Mouse (Mus musculus): ENCODE results near the gene Pradc1. TPM values are rescaled to one million over a fixed set of nuclear protein-coding genes. Genes with fewer than 3 reads are reported as not detected.

Pradc1 gene
- polyA plus RNA-seq, 1 experiment from 2014 or later: 26.7 TPM

GRCm38 (mm10) chr6:85445286-85445685 is 6.5 kb downstream of the Pradc1 start:
- H3K9ac ChIP-seq (ENCODE audit: low read length): no peak overlapping the region
- H3K4me1 ChIP-seq (replicated peaks; ENCODE audit: control insufficient read depth, insufficient read depth, low read length): no peaks in the 10 kb centered on the region
- no peak overlapping the region for H3K27ac ChIP-seq (ENCODE audit: low read depth)
- ATAC-seq (replicated peaks; ENCODE audit: low FRiP score, low TSS enrichment, low read depth) (no peak), DNase-seq (ENCODE audit: low spot score) (no peak)
- H3K4me3 ChIP-seq (ENCODE audit: low read depth, low read length): no peak overlapping the region
- H3K4me2 ChIP-seq (ENCODE audit: low read length): no peak overlapping the region
- no peaks in the 10 kb centered on the region for H3K9me3 ChIP-seq (ENCODE audit: control insufficient read depth, low read length)
- peaks cover 57% of the 10 kb centered on the region for H3K36me3 ChIP-seq (ENCODE audit: control insufficient read depth, insufficient read depth, low read length)
- WGBS: 83% methylated on average over 5 of the region's 5 CpGs
- H3K27me3 ChIP-seq (replicated peaks; ENCODE audit: control insufficient read depth, insufficient read depth, low read length): no peaks in the 10 kb centered on the region

GRCm38 (mm10) chr6:85444266-85444965 is 7.4 kb downstream of the Pradc1 start:
- Histone ChIP-seq H3K4me3 (ENCODE audit: low read depth, low read length) (no peak overlapping the region), H3K36me3 (ENCODE audit: control insufficient read depth, insufficient read depth, low read length) (peaks cover 64% of the 10 kb centered on the region), H3K27me3 (replicated peaks; ENCODE audit: control insufficient read depth, insufficient read depth, low read length) (no peaks in the 10 kb centered on the region), H3K9me3 (ENCODE audit: control insufficient read depth, low read length) (no peaks in the 10 kb centered on the region), H3K27ac (ENCODE audit: low read depth) (no peak overlapping the region), H3K4me2 (ENCODE audit: low read length) (no peak overlapping the region), H3K9ac (ENCODE audit: low read length) (no peak overlapping the region), H3K4me1 (replicated peaks; ENCODE audit: control insufficient read depth, insufficient read depth, low read length) (no peaks in the 10 kb centered on the region)
- ATAC-seq (replicated peaks; ENCODE audit: low FRiP score, low TSS enrichment, low read depth) (no peak), DNase-seq (ENCODE audit: low spot score) (no peak)
- WGBS: 83% methylated on average over 8 of the region's 8 CpGs

GRCm38 (mm10) chr6:85443488-85444233 is 8.1 kb downstream of the Pradc1 start:
- DNase-seq (ENCODE audit: low spot score) (no peak), ATAC-seq (replicated peaks; ENCODE audit: low FRiP score, low TSS enrichment, low read depth) (no peak)
- Histone ChIP-seq H3K36me3 (ENCODE audit: control insufficient read depth, insufficient read depth, low read length) (peaks cover 71% of the 10 kb centered on the region), H3K4me3 (ENCODE audit: low read depth, low read length) (no peak overlapping the region), H3K9me3 (ENCODE audit: control insufficient read depth, low read length) (no peaks in the 10 kb centered on the region), H3K27me3 (replicated peaks; ENCODE audit: control insufficient read depth, insufficient read depth, low read length) (no peaks in the 10 kb centered on the region), H3K4me2 (ENCODE audit: low read length) (no peak overlapping the region), H3K4me1 (replicated peaks; ENCODE audit: control insufficient read depth, insufficient read depth, low read length) (no peaks in the 10 kb centered on the region), H3K27ac (ENCODE audit: low read depth) (no peak overlapping the region), H3K9ac (ENCODE audit: low read length) (no peak overlapping the region)
- 68% methylated on average over 3 of the region's 3 CpGs for WGBS

- peaks cover 73% of the 10 kb centered on the region for H3K36me3 ChIP-seq (ENCODE audit: control insufficient read depth, insufficient read depth, low read length)
- H3K4me2 ChIP-seq (ENCODE audit: low read length): no peak overlapping the region
- no peaks in the 10 kb centered on the region for H3K27me3 ChIP-seq (replicated peaks; ENCODE audit: control insufficient read depth, insufficient read depth, low read length)
- H3K4me1 ChIP-seq (replicated peaks; ENCODE audit: control insufficient read depth, insufficient read depth, low read length): no peaks in the 10 kb centered on the region
- no peak overlapping the region for H3K4me3 ChIP-seq (ENCODE audit: low read depth, low read length)
- 85% methylated on average over 4 of the region's 4 CpGs for WGBS
- ATAC-seq (replicated peaks; ENCODE audit: low FRiP score, low TSS enrichment, low read depth): no peak
- no peaks in the 10 kb centered on the region for H3K9me3 ChIP-seq (ENCODE audit: control insufficient read depth, low read length)
- no peak overlapping the region for H3K9ac ChIP-seq (ENCODE audit: low read length)
- DNase-seq (ENCODE audit: low spot score): no peak
- no peak overlapping the region for H3K27ac ChIP-seq (ENCODE audit: low read depth)
These were observed 10.6 kb downstream of the Pradc1 start for GRCm38 (mm10) chr6:85441142-85441541.

GRCm38 (mm10) chr6:85436631-85437030 is 15.1 kb downstream of the Pradc1 start:
- no peaks in the 10 kb centered on the region for H3K9me3 ChIP-seq (ENCODE audit: control insufficient read depth, low read length)
- DNase-seq (ENCODE audit: low spot score) (no peak), ATAC-seq (replicated peaks; ENCODE audit: low FRiP score, low TSS enrichment, low read depth) (no peak)
- H3K27ac ChIP-seq (ENCODE audit: low read depth): no peak overlapping the region
- no peak overlapping the region for H3K9ac ChIP-seq (ENCODE audit: low read length)
- no peak overlapping the region for H3K4me2 ChIP-seq (ENCODE audit: low read length)
- WGBS: 88% methylated on average over 5 of the region's 6 CpGs
- H3K4me3 ChIP-seq (ENCODE audit: low read depth, low read length): no peak overlapping the region
- H3K36me3 ChIP-seq (ENCODE audit: control insufficient read depth, insufficient read depth, low read length): peaks cover 33% of the 10 kb centered on the region
- H3K4me1 ChIP-seq (replicated peaks; ENCODE audit: control insufficient read depth, insufficient read depth, low read length): no peaks in the 10 kb centered on the region
- H3K27me3 ChIP-seq (replicated peaks; ENCODE audit: control insufficient read depth, insufficient read depth, low read length): no peaks in the 10 kb centered on the region

- ATAC-seq (replicated peaks; ENCODE audit: low FRiP score, low TSS enrichment, low read depth) (no peak), DNase-seq (ENCODE audit: low spot score) (no peak)
- no peaks in the 10 kb centered on the region for H3K9me3 ChIP-seq (ENCODE audit: control insufficient read depth, low read length)
- H3K4me1 ChIP-seq (replicated peaks; ENCODE audit: control insufficient read depth, insufficient read depth, low read length): no peaks in the 10 kb centered on the region
- 73% methylated on average over 1 of the region's 1 CpGs for WGBS
- no peak overlapping the region for H3K4me3 ChIP-seq (ENCODE audit: low read depth, low read length)
- no peaks in the 10 kb centered on the region for H3K27me3 ChIP-seq (replicated peaks; ENCODE audit: control insufficient read depth, insufficient read depth, low read length)
- H3K27ac ChIP-seq (ENCODE audit: low read depth): no peak overlapping the region
- H3K9ac ChIP-seq (ENCODE audit: low read length): no peak overlapping the region
- no peak overlapping the region for H3K4me2 ChIP-seq (ENCODE audit: low read length)
- peaks cover 29% of the 10 kb centered on the region for H3K36me3 ChIP-seq (ENCODE audit: control insufficient read depth, insufficient read depth, low read length)
These were observed 15.6 kb downstream of the Pradc1 start for GRCm38 (mm10) chr6:85436204-85436603.

- H3K9ac ChIP-seq (ENCODE audit: low read length): no peak overlapping the region
- 81% methylated on average over 5 of the region's 5 CpGs for WGBS
- no peak overlapping the region for H3K4me3 ChIP-seq (ENCODE audit: low read depth, low read length)
- DNase-seq (ENCODE audit: low spot score) (no peak), ATAC-seq (replicated peaks; ENCODE audit: low FRiP score, low TSS enrichment, low read depth) (no peak)
- H3K9me3 ChIP-seq (ENCODE audit: control insufficient read depth, low read length): no peaks in the 10 kb centered on the region
- H3K27ac ChIP-seq (ENCODE audit: low read depth): no peak overlapping the region
- H3K27me3 ChIP-seq (replicated peaks; ENCODE audit: control insufficient read depth, insufficient read depth, low read length): no peaks in the 10 kb centered on the region
- H3K36me3 ChIP-seq (ENCODE audit: control insufficient read depth, insufficient read depth, low read length): peaks cover 10% of the 10 kb centered on the region
- no peaks in the 10 kb centered on the region for H3K4me1 ChIP-seq (replicated peaks; ENCODE audit: control insufficient read depth, insufficient read depth, low read length)
- H3K4me2 ChIP-seq (ENCODE audit: low read length): no peak overlapping the region
These were observed 17.9 kb downstream of the Pradc1 start for GRCm38 (mm10) chr6:85433865-85434264.

GRCm38 (mm10) chr6:85431842-85432431 is 19.8 kb downstream of the Pradc1 start, which contains the start of gene Smyd5:
TSS of gene Smyd5 (plus strand) at chr6:85431989.
- H3K4me1 ChIP-seq (replicated peaks; ENCODE audit: control insufficient read depth, insufficient read depth, low read length): no peaks in the 10 kb centered on the region
- peak within 1 kb of the TSS; percentile 84 for H3K9ac ChIP-seq (ENCODE audit: low read length)
- peak within 1 kb of the TSS; percentile 86 for H3K4me2 ChIP-seq (ENCODE audit: low read length)
- H3K4me3 ChIP-seq (ENCODE audit: low read depth, low read length): peak within 1 kb of the TSS; percentile 96
- no peaks in the 10 kb centered on the region for H3K36me3 ChIP-seq (ENCODE audit: control insufficient read depth, insufficient read depth, low read length)
- no peaks in the 10 kb centered on the region for H3K9me3 ChIP-seq (ENCODE audit: control insufficient read depth, low read length)
- 0 out of 2 replicates have a peak within 1 kb of the TSS, but pooled peaks have one; percentile 33 for H3K27ac ChIP-seq (ENCODE audit: low read depth)
- peak; percentile 87 for ATAC-seq (replicated peaks; ENCODE audit: low FRiP score, low TSS enrichment, low read depth)
- H3K27me3 ChIP-seq (replicated peaks; ENCODE audit: control insufficient read depth, insufficient read depth, low read length): no peaks in the 10 kb centered on the region
- WGBS: under 1% methylated on average over 39 of the region's 39 CpGs
- DNase-seq (ENCODE audit: low spot score): peak; percentile 94

Measured in intestine, embryonic 14.5 days (tissue).